Mouse (Mus musculus) embryonic facial prominence, embryonic 11.5 days (tissue): ENCODE data around the gene Asb6. TPM values are rescaled to one million over a fixed set of nuclear protein-coding genes. Genes with fewer than 3 reads are reported as not detected.

Experiments used
- ATAC-seq: fragments of 200-750 bp; cut with Nextera tagmentation; replicated peaks from 2 replicates; pipeline ENCODE4 v1.8.0; 2017; ENCODE audit warnings: low read depth; ENCODE audit not compliant: insufficient number of reproducible peaks, low FRiP score, low TSS enrichment
- DNase-seq: peaks from one replicate; pipeline ENCODE4 v3.0.0-alpha.2; 2015; ENCODE audit warnings: low spot score
- H3K27ac ChIP-seq: fragments of 300-500 bp; sonication (generic); replicated peaks from 2 replicates; pipeline ENCODE4 v1.5.1; 2014; ENCODE audit warnings: mild to moderate bottlenecking, low read depth, low read length, control low read depth
- H3K27me3 ChIP-seq: fragments of 300-500 bp; sonication (generic); 2 replicates; pipeline ENCODE4 v1.6.1; 2014; ENCODE audit warnings: mild to moderate bottlenecking, low read length, moderate library complexity, mixed read lengths; ENCODE audit not compliant: control insufficient read depth, insufficient read depth
- H3K36me3 ChIP-seq: fragments of 300-500 bp; sonication (generic); replicated peaks from 2 replicates; pipeline ENCODE4 v1.6.1; 2014; ENCODE audit warnings: low read depth, mild to moderate bottlenecking, low read length, moderate library complexity, mixed read lengths; ENCODE audit not compliant: control insufficient read depth, insufficient read depth
- H3K4me1 ChIP-seq: fragments of 300-500 bp; sonication (generic); 2 replicates; pipeline ENCODE4 v1.6.1; 2014; ENCODE audit warnings: low read length, mixed read lengths; ENCODE audit not compliant: control insufficient read depth, insufficient read depth
- H3K4me2 ChIP-seq: fragments of 300-500 bp; sonication (generic); 2 replicates; pipeline ENCODE4 v1.6.1; 2014; ENCODE audit warnings: low read depth, mild to moderate bottlenecking, control low read depth, low read length, moderate library complexity
- H3K4me3 ChIP-seq: fragments of 300-500 bp; sonication (generic); 2 replicates; pipeline ENCODE4 v1.5.1; 2014; ENCODE audit warnings: low read depth, low read length, control low read depth
- H3K9ac ChIP-seq: fragments of 300-500 bp; sonication (generic); replicated peaks from 2 replicates; pipeline ENCODE4 v1.6.1; 2014; ENCODE audit warnings: mild to moderate bottlenecking, control low read depth, low read length
- H3K9me3 ChIP-seq: fragments of 300-500 bp; sonication (generic); replicated peaks from 2 replicates; pipeline ENCODE4 v1.6.1; 2016; ENCODE audit warnings: mild to moderate bottlenecking, low read length, inconsistent platforms, mixed read lengths; ENCODE audit not compliant: control insufficient read depth
- WGBS: fragments of 180-500 bp; shearing (Covaris S2); extraction: QIAGEN DNeasy Blood & Tissue Kit; methylation state at CpG from one replicate; pipeline ENCODE4 v1.1.7; 2014; 5-methylcytosine and 5-hydroxymethylcytosine counted together
- polyA plus RNA-seq: library from polyadenylated mRNA; unstranded; fragments of >200 nt; fragmentation: Nextera tagmentation; extraction: Ambion mirVana; gene quantifications from 2 replicates; pipeline ENCODE4 v1.2.1, GENCODE M21; 2014

The Asb6 gene
- polyA plus RNA-seq, 1 experiment from 2014 or later: 27.6 TPM

GRCm38 (mm10) chr2:30801067-30801852 lies 28.9 kb downstream of the Asb6 start:
- H3K4me3 ChIP-seq: peak overlapping the region; percentile 44
- peak; percentile 34; the same call in 1 of the 2 replicates for ATAC-seq
- H3K27ac ChIP-seq: no peak overlapping the region
- peak; percentile 59 for DNase-seq
- peak overlapping the region; percentile 91 for H3K4me2 ChIP-seq
- peaks cover 7% of the 10 kb centered on the region for H3K27me3 ChIP-seq
- H3K9me3 ChIP-seq: no peaks in the 10 kb centered on the region
- peak overlapping the region; percentile 72 for H3K9ac ChIP-seq
- 1% methylated on average over 77 of the region's 77 CpGs for WGBS
- peaks cover 5% of the 10 kb centered on the region for H3K4me1 ChIP-seq
- no peaks in the 10 kb centered on the region for H3K36me3 ChIP-seq

GRCm38 (mm10) chr2:30800671-30801066 lies 29.5 kb downstream of the Asb6 start:
- Histone ChIP-seq H3K9me3 (no peaks in the 10 kb centered on the region), H3K36me3 (no peaks in the 10 kb centered on the region), H3K27me3 (peaks cover 7% of the 10 kb centered on the region), H3K4me1 (peaks cover 8% of the 10 kb centered on the region), H3K9ac (no peak overlapping the region), H3K4me3 (peak overlapping the region; percentile 44), H3K27ac (no peak overlapping the region), H3K4me2 (peak overlapping the region; percentile 91)
- ATAC-seq (no peak), DNase-seq (no peak)
- WGBS: 33% methylated on average over 7 of the region's 7 CpGs

GRCm38 (mm10) chr2:30799456-30799855 lies 30.7 kb downstream of the Asb6 start:
- Histone ChIP-seq H3K4me3 (no peak overlapping the region), H3K27ac (no peak overlapping the region), H3K9me3 (no peaks in the 10 kb centered on the region), H3K4me2 (no peak overlapping the region), H3K4me1 (peaks cover 8% of the 10 kb centered on the region), H3K9ac (no peak overlapping the region), H3K36me3 (no peaks in the 10 kb centered on the region), H3K27me3 (peaks cover 7% of the 10 kb centered on the region)
- DNase-seq: no peak
- WGBS: 87% methylated on average over 3 of the region's 3 CpGs
- no peak for ATAC-seq

GRCm38 (mm10) chr2:30796382-30796781 lies 33.8 kb downstream of the Asb6 start:
- 7% methylated on average over 11 of the region's 11 CpGs for WGBS
- no peak overlapping the region for H3K4me3 ChIP-seq
- H3K9me3 ChIP-seq: no peaks in the 10 kb centered on the region
- H3K27ac ChIP-seq: no peak overlapping the region; the same call in 1 of the 2 replicates
- ATAC-seq (peak; percentile 56), DNase-seq (peak; percentile 95)
- peak overlapping the region; percentile 56 for H3K9ac ChIP-seq
- no peaks in the 10 kb centered on the region for H3K36me3 ChIP-seq
- peak overlapping the region; percentile 22 for H3K4me2 ChIP-seq
- peaks cover 8% of the 10 kb centered on the region for H3K4me1 ChIP-seq
- H3K27me3 ChIP-seq: peaks cover 3% of the 10 kb centered on the region

- no peak overlapping the region; the same call in 1 of the 2 replicates for H3K27ac ChIP-seq
- ATAC-seq (no peak), DNase-seq (no peak)
- H3K27me3 ChIP-seq: peaks cover 3% of the 10 kb centered on the region; the same call in 1 of the 2 replicates
- H3K36me3 ChIP-seq: no peaks in the 10 kb centered on the region
- no peak overlapping the region for H3K4me3 ChIP-seq
- 64% methylated on average over 5 of the region's 5 CpGs for WGBS
- peaks cover 8% of the 10 kb centered on the region for H3K4me1 ChIP-seq
- no peaks in the 10 kb centered on the region for H3K9me3 ChIP-seq
- peak overlapping the region; percentile 22; the same call in 1 of the 2 replicates for H3K4me2 ChIP-seq
- peak overlapping the region; percentile 56; the same call in 1 of the 2 replicates for H3K9ac ChIP-seq
These were observed 34.3 kb downstream of the Asb6 start for GRCm38 (mm10) chr2:30795889-30796275.

- no peaks in the 10 kb centered on the region for H3K36me3 ChIP-seq
- H3K27me3 ChIP-seq: no peaks in the 10 kb centered on the region
- H3K9me3 ChIP-seq: no peaks in the 10 kb centered on the region
- no peak overlapping the region for H3K27ac ChIP-seq
- peak overlapping the region; percentile 0; the same call in 1 of the 2 replicates for H3K9ac ChIP-seq
- 60% methylated on average over 7 of the region's 7 CpGs for WGBS
- H3K4me3 ChIP-seq: no peak overlapping the region
- H3K4me2 ChIP-seq: peak overlapping the region; percentile 0; the same call in 1 of the 2 replicates
- H3K4me1 ChIP-seq: peaks cover 8% of the 10 kb centered on the region
- DNase-seq: no peak
- ATAC-seq: no peak
These were observed 34.8 kb downstream of the Asb6 start for GRCm38 (mm10) chr2:30795271-30795888.

GRCm38 (mm10) chr2:30794179-30795108 lies 35.7 kb downstream of the Asb6 start:
- H3K9me3 ChIP-seq: no peaks in the 10 kb centered on the region
- H3K27ac ChIP-seq: peak overlapping the region; percentile 75
- no peaks in the 10 kb centered on the region for H3K27me3 ChIP-seq
- WGBS: 5% methylated on average over 46 of the region's 48 CpGs
- DNase-seq (peak; percentile 93), ATAC-seq (peak; percentile 64)
- peak overlapping the region; percentile 61 for H3K4me2 ChIP-seq
- peak overlapping the region; percentile 34 for H3K4me3 ChIP-seq
- peak overlapping the region; percentile 74 for H3K9ac ChIP-seq
- no peaks in the 10 kb centered on the region for H3K36me3 ChIP-seq
- peaks cover 8% of the 10 kb centered on the region for H3K4me1 ChIP-seq
